Mouse (Mus musculus) liver, embryonic 16.5 days (tissue): ENCODE results near the gene Spg7. TPM values are rescaled to one million over a fixed set of nuclear protein-coding genes. Genes with fewer than 3 reads are reported as not detected.
A peak's percentile ranks its signal among the peaks of the same experiment; 100 is the strongest.

Experiments
- ATAC-seq: fragments of 200-750 bp; cut with Nextera tagmentation; 2 replicates; pipeline ENCODE4 v1.8.0; 2017; ENCODE audit warnings: low read depth, mild to moderate bottlenecking, moderate number of reproducible peaks, moderate library complexity
- H3K27ac ChIP-seq: fragments of 300-500 bp; sonication (generic); 2 replicates; pipeline ENCODE4 v1.5.1; 2014; ENCODE audit warnings: mild to moderate bottlenecking, low read length
- H3K27me3 ChIP-seq: fragments of 300-500 bp; sonication (generic); 2 replicates; pipeline ENCODE4 v1.6.1; 2014; ENCODE audit warnings: low read depth, low read length, mixed read lengths; ENCODE audit not compliant: control insufficient read depth, insufficient read depth
- H3K36me3 ChIP-seq: fragments of 300-500 bp; sonication (generic); 2 replicates; pipeline ENCODE4 v1.6.1; 2014; ENCODE audit warnings: mild to moderate bottlenecking; ENCODE audit not compliant: control insufficient read depth, insufficient read depth
- H3K4me1 ChIP-seq: fragments of 300-500 bp; sonication (generic); 2 replicates; pipeline ENCODE4 v1.6.1; 2014; ENCODE audit warnings: low read depth, low read length, mixed read lengths; ENCODE audit not compliant: control insufficient read depth
- H3K4me2 ChIP-seq: fragments of 300-500 bp; sonication (generic); 2 replicates; pipeline ENCODE4 v1.6.1; 2014; ENCODE audit warnings: low read depth, low read length, mixed read lengths
- H3K4me3 ChIP-seq: fragments of 300-500 bp; sonication (generic); 2 replicates; pipeline ENCODE4 v1.5.1; 2014; ENCODE audit warnings: low read depth, mild to moderate bottlenecking, low read length
- H3K9ac ChIP-seq: fragments of 300-500 bp; sonication (generic); 2 replicates; pipeline ENCODE4 v1.6.1; 2014; ENCODE audit warnings: low read depth, low read length
- H3K9me3 ChIP-seq: fragments of 300-500 bp; sonication (generic); replicated peaks from 2 replicates; pipeline ENCODE4 v1.6.1; 2016; ENCODE audit warnings: low read length; ENCODE audit not compliant: control insufficient read depth
- WGBS: fragments of 180-500 bp; shearing (Covaris S2); extraction: QIAGEN DNeasy Blood & Tissue Kit; methylation state at CpG from one replicate; pipeline ENCODE4 v1.1.7; 2014; ENCODE audit not compliant: insufficient replicate concordance; 5-methylcytosine and 5-hydroxymethylcytosine counted together
- polyA plus RNA-seq: library from polyadenylated mRNA; unstranded; fragments of >200 nt; fragmentation: Nextera tagmentation; extraction: Ambion mirVana; gene quantifications from 2 replicates; pipeline ENCODE4 v1.2.1, GENCODE M21; 2015

Gene Spg7
- polyA plus RNA-seq, 1 experiment from 2014 or later: 20.7 TPM

DNA sequence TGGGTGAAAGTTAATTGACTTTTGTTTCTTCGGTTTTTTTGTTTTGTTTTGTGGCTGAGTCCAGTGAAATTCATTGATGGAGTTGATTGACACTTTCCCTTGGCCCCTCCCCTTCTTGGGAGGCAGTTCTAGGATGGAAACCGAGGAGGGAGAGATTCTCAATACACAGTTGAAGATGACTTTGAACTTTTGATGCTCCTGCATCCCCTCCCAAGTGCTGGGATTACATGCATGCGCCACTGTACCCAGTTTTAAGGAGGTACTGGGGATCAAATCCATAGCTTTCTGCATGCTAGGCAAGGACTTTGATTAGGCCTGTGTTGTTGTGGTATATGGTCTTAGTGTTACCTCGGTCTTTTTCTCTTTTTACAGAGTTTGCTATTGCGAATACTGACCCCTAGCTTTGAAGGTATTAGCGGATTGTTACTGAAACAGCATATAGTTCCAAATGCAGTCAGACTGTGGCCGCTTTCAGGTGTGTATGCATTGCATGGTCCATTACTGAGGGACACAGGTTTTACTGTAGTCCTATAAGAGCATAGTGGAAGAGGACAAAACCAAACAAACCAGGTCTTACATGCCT, 3.5 kb downstream of the Spg7 start:
- H3K9me3 ChIP-seq: no peaks in the 10 kb centered on the region
- peak overlapping the region; percentile 92 for H3K4me2 ChIP-seq
- 31% methylated on average over 7 of the region's 7 CpGs for WGBS
- H3K4me1 ChIP-seq: peaks cover 20% of the 10 kb centered on the region
- H3K27me3 ChIP-seq: no peaks in the 10 kb centered on the region
- no peaks in the 10 kb centered on the region for H3K36me3 ChIP-seq
- ATAC-seq: no peak
- H3K27ac ChIP-seq: peak overlapping the region; percentile 87
- H3K9ac ChIP-seq: peak overlapping the region; percentile 97
- H3K4me3 ChIP-seq: peak overlapping the region; percentile 96

GRCm38 (mm10) chr8:123071176-123071575, 8.4 kb downstream of the Spg7 start:
- 79% methylated on average over 4 of the region's 4 CpGs for WGBS
- no peaks in the 10 kb centered on the region; the same call in 1 of the 2 replicates for H3K36me3 ChIP-seq
- no peak for ATAC-seq

GRCm38 (mm10) chr8:123077213-123077612, 14.5 kb downstream of the Spg7 start:
- H3K9ac ChIP-seq: no peak overlapping the region
- peaks cover 16% of the 10 kb centered on the region for H3K36me3 ChIP-seq
- no peaks in the 10 kb centered on the region for H3K9me3 ChIP-seq
- no peaks in the 10 kb centered on the region for H3K4me1 ChIP-seq
- no peak; the same call in 1 of the 2 replicates for ATAC-seq
- H3K27me3 ChIP-seq: no peaks in the 10 kb centered on the region
- 50% methylated on average over 6 of the region's 6 CpGs for WGBS
- no peak overlapping the region for H3K4me2 ChIP-seq
- H3K4me3 ChIP-seq: no peak overlapping the region
- H3K27ac ChIP-seq: no peak overlapping the region

More at GRCm38 (mm10) chr8:123071176-123071575, 8.4 kb downstream of the Spg7 start:
- no peak overlapping the region for H3K9ac ChIP-seq
- no peak overlapping the region for H3K4me2 ChIP-seq
- peaks cover 9% of the 10 kb centered on the region for H3K4me1 ChIP-seq
- no peaks in the 10 kb centered on the region for H3K27me3 ChIP-seq
- no peak overlapping the region for H3K4me3 ChIP-seq
- no peak overlapping the region for H3K27ac ChIP-seq
- no peaks in the 10 kb centered on the region for H3K9me3 ChIP-seq

DNA sequence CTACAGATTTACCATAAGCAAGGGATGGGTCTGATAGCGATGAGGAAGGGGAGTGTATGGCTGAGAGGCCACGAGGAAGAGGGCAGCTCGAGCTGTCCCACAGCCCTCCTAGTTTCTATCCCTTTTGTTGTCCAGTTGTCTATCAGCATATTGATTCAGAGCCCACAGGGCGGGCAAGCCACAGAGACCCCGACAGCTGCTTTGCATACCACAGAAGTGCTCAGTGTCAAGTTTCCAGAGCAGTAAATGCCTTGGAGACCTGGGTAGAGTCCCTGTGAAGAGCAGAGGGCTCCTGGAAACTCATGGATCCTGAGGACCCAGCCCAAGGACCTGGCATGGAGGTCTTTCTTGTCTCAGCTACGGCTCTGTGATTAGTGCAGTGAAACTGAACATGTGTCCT, 20.3 kb downstream of the Spg7 start:
- no peaks in the 10 kb centered on the region for H3K9me3 ChIP-seq
- no peak for ATAC-seq
- peaks cover 26% of the 10 kb centered on the region for H3K36me3 ChIP-seq
- H3K27me3 ChIP-seq: no peaks in the 10 kb centered on the region
- no peak overlapping the region for H3K4me2 ChIP-seq
- no peak overlapping the region for H3K27ac ChIP-seq
- no peaks in the 10 kb centered on the region for H3K4me1 ChIP-seq
- H3K4me3 ChIP-seq: no peak overlapping the region
- 77% methylated on average over 6 of the region's 6 CpGs for WGBS
- no peak overlapping the region for H3K9ac ChIP-seq

DNA sequence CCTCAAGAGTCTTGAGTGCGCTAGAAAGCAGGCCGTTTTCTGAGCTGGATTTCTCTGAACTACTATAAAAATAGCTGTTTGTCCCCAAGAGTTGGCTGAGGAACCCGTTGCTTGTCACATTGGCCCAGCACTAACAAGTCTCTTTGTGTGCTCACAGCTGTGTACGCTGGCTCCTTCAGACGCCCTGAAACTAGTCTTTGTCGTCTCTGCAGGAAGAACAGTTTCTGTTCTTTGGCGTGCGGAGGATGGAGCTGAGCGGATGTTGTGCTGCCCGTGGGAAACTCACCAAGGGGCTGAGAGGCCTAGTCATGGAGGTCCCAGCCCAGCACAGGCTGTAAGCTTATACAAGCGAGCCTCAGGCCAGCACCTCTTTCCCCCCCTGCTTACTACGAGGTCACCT, 20.9 kb downstream of the Spg7 start:
- H3K9ac ChIP-seq: no peak overlapping the region
- H3K4me2 ChIP-seq: no peak overlapping the region
- H3K27me3 ChIP-seq: no peaks in the 10 kb centered on the region
- H3K4me3 ChIP-seq: no peak overlapping the region
- H3K27ac ChIP-seq: no peak overlapping the region
- ATAC-seq: no peak
- WGBS: 82% methylated on average over 12 of the region's 12 CpGs
- H3K36me3 ChIP-seq: peaks cover 26% of the 10 kb centered on the region
- H3K9me3 ChIP-seq: no peaks in the 10 kb centered on the region
- H3K4me1 ChIP-seq: no peaks in the 10 kb centered on the region

DNA sequence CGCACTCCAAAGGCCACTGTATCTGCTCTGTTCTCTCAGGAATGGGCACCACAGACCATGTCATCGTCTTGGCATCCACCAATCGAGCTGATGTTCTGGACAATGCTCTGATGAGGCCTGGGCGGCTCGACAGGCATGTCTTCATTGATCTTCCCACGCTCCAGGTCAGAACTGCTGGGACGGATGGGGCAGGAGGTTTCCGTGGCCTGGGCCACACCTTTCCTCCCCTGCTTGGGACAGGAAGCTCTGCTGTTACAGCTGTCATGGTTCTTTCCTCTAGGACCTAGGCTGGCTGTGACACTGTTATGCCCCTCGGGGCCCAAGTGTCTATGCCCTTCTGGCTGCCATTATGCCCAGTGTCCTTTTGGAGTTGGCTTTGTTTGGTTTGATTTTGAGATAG, 24.5 kb downstream of the Spg7 start:
- Histone ChIP-seq H3K27me3 (no peaks in the 10 kb centered on the region), H3K36me3 (peaks cover 27% of the 10 kb centered on the region), H3K4me3 (no peak overlapping the region), H3K27ac (no peak overlapping the region), H3K4me2 (no peak overlapping the region), H3K9ac (no peak overlapping the region), H3K9me3 (no peaks in the 10 kb centered on the region), H3K4me1 (no peaks in the 10 kb centered on the region)
- WGBS: 70% methylated on average over 9 of the region's 9 CpGs
- no peak for ATAC-seq

DNA sequence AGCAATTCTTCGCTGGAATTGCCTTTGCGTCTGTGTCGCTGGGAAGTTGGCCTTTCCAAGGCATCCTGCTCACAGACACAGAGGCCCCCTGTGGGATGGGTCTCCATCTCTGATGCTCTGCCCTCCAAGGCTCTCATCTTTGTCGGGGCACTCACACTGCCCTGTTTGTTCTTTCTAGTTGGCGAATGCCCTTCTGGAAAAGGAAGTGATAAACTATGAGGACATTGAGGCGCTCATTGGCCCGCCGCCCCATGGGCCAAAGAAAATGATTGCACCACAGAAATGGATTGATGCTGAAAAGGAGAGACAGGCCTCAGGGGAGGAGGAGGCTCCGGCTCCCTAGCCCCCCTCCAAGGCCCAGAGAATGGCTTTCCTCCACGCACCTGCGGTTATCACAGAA, 34.5 kb downstream of the Spg7 start:
- Histone ChIP-seq H3K27ac (no peak overlapping the region), H3K4me1 (peaks cover 3% of the 10 kb centered on the region), H3K36me3 (peaks cover 14% of the 10 kb centered on the region), H3K9ac (no peak overlapping the region), H3K27me3 (no peaks in the 10 kb centered on the region), H3K9me3 (no peaks in the 10 kb centered on the region), H3K4me2 (no peak overlapping the region), H3K4me3 (no peak overlapping the region)
- 86% methylated on average over 11 of the region's 11 CpGs for WGBS
- ATAC-seq: no peak

DNA sequence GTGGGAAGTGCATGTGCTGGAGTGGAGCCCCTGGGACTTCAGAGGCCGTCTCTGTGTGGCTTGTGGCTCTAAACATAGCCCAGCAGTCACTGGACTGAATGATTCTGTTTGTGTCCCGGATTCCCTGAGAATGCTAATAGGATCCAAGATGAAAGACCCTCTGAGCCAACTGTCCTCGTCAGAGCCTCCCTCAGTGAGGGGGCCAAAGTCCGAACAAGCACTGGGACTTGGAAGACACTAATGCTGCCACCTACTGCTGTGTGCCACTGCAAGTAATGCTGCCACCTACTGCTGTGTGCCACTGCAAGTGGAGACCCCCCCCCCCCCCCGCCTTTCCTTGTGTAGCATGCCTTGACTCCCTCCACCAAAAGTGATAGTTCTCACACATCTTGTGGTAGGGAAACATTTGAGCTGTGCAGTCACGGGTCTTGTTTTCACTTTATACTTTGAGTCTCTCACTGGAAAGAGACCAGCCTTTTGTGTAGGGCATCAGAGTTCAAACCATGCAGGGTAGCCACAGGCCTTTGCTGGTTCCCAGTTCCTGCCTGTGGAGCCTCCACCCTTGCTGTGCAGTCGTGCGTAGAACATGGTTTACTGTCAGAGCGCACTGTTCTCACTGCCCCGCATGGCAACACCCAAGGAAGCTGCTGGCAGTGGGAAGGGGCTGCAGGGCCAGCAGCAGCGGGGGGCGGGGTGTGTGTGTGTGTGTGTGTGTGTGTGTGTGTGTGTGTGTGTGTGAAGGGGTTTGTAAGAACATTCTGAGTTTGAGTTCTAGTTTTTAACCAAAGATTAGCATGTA, 35.2 kb downstream of the Spg7 start:
- 80% methylated on average over 12 of the region's 12 CpGs for WGBS
- peaks cover 3% of the 10 kb centered on the region for H3K4me1 ChIP-seq
- H3K4me3 ChIP-seq: no peak overlapping the region
- H3K9ac ChIP-seq: no peak overlapping the region
- H3K36me3 ChIP-seq: peaks cover 14% of the 10 kb centered on the region
- H3K27me3 ChIP-seq: no peaks in the 10 kb centered on the region
- no peak for ATAC-seq
- H3K27ac ChIP-seq: no peak overlapping the region
- H3K4me2 ChIP-seq: no peak overlapping the region
- no peaks in the 10 kb centered on the region for H3K9me3 ChIP-seq

DNA sequence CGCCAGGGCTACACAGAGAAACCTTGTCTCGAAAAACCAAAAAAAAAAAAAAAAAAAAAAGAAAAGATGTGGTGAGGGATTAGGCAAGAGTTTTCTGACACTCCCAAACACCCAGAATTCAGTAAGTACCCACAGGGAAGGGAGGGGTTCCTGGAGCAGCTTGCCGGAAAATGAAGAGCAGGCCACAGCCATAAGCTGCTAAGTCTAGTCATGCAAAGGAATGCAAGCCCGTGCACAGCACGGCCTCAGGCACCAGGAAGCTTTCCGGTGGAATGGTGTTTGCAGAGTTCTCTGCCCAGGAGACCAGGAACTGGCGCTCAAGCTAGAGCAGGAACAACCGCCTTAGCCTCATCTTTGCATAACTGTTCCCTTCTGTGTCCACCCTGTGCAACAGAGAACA, 37.5 kb downstream of the Spg7 start:
- no peak for ATAC-seq
- H3K4me2 ChIP-seq: no peak overlapping the region
- H3K27me3 ChIP-seq: no peaks in the 10 kb centered on the region
- no peaks in the 10 kb centered on the region for H3K9me3 ChIP-seq
- 42% methylated on average over 8 of the region's 8 CpGs for WGBS
- peak overlapping the region; percentile 58 for H3K27ac ChIP-seq
- peaks cover 12% of the 10 kb centered on the region for H3K4me1 ChIP-seq
- peaks cover 21% of the 10 kb centered on the region for H3K36me3 ChIP-seq
- no peak overlapping the region for H3K9ac ChIP-seq
- H3K4me3 ChIP-seq: no peak overlapping the region
